Mouse (Mus musculus) layer of hippocampus, adult 9-10 months (tissue): ENCODE results near the gene Ptgis.

ENCODE experiments used
- DNase-seq: peaks from one replicate; pipeline ENCODE4 v3.0.0; 2022; ENCODE audit warnings: low spot score

Ptgis gene

DNA sequence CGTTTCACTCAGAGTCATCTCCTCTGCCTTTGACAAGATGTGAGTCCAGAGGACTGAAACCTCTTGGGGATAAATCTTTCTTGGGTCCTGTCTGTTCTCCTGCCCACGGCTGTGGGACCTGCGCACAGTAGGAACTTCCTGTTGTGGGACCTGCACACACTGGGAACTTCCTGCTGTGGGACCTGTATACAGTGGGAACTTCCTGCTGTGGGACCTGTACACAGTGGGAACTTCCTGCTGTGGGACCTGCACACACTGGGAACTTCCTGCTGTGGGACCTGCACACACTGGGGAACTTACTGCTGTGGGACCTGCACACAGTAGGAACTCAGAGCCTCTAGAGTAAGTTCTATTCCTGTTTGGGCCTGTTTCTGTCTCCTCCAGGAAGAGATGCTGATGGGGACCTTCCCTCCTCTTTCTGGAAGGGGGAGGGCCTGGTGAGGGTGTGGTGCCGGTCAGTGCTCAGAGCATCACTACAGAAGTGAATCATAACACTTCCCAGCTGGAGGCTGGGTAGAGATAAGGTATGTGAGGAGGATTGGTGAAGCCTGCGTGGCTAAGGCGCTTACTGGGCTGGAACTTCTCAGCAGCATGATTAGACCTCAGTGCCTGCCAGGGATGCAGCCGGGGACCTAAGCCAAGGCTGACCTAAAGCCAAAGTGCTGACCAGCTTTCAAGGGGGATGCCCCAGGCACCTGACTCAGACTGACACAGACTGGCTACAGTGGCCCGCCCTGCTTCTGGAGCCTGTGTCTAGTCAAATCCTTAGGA, 22.8 kb upstream of the Ptgis start:
- no peak for DNase-seq

DNA sequence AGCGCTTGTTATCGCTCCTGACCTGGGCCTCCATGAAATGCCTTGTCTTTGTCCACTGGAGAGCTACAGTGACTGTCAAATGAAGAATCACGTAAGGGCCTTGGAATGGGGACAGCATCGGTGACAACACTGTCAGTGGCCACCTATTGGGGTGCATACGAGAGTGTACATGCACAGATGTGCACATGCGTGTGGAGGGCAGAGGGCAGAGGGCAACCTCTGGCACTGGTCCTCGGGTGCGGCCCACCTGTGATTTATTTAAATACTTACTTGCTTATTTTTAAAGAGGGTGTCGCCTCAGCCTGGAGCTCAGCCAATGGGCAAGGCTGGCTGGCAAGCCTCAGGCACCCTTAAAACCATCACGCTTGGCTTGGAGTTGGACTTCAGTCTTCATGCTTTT, 22.0 kb upstream of the Ptgis start:
- no peak for DNase-seq

DNA sequence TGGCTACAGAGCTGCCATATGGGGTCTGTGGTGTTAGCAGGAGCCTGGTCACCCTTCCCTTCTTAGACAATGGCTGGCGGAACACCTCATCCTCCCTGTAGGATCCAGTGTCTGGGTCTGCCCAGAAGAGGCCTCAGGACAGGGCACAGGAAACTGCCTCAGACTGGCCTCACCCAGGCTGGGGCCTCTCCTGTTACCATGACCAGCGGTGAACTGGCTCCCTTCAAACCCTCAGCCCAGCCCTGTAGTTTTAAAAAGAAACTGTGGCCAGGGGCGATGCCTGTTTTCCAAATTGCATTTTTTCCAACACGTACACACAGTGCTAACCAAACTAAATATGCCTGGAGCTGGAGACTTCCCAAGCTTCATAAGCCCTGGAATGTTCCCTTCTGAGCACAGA, 20.7 kb upstream of the Ptgis start:
- DNase-seq: no peak

DNA sequence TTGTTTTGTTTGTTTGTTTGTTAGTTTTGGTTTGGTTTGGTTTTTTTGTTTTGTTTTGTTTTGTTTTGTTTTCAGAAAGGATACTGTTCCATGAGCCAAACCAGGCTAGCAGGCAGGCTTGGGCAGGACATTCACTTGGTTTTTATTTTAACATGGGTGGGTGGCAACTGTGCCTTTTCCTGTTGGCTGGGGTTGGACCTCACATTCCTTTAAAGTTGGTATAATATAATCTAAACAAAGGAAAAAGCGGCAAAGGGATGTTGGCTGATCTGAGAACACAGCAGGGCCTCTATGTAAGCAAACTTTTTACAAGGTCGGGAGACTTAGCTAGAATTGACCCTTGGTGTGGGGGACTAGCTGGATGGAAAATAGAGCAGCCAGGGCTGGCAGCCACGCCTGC, 17.4 kb upstream of the Ptgis start:
- DNase-seq: no peak

DNA sequence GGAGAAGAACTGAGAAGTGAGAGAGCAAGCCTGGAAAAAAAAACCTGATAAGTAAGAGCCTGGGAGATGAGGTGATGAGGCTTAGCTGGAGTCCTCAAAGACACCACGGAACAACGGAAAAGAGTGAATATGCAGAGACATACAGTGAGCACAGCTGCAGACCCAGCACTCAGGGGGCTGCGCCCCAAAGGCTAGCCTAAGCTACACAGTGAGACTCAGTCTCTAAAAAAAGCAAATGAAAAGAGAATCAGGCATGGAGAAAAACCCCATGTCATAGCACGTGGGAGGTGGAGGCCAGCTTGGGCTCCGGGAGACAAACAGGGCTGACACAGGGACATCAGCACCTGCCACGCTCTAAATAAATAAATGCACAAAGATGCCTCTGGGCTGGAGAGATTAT, 14.4 kb upstream of the Ptgis start:
- no peak for DNase-seq

DNA sequence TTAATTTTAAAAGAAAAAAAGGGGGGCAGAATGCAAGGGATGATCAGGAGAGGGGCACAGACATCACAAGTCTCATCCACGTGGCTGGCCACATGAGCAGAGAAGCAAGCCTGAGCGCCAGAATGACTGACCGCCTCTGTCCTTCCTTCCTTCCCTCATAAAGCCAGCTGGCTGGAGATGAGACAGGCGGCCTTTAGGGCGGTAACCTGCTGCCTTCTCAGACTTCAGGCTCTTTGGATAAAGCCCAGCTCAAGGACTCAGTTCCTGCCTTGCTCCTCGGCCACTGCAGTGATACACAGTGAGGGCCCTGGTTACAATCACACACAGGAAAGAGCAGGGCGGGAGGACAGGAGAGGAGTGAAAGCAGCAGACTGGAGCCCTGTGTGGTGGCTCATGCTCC, 13.8 kb upstream of the Ptgis start:
- DNase-seq: no peak

DNA sequence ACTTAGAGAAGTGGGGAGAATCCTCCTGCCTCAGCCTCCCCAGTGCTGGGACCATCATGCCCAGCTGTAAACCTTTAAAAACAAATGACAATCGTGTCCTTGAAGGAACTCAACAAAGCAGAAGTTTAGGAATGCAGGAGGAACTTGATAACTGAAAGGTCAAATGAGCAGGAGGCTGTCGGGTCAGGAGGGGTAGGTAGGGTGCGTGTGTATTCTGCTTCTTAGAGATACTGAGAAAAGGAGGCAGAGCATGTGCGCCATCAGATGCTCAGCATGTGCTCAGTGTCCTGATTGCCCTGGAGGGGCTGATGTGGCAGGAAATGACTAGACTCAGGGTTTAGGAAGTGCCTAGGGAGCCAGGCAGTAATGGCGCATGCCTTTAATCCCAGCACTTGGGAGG, 13.1 kb upstream of the Ptgis start:
- no peak for DNase-seq

DNA sequence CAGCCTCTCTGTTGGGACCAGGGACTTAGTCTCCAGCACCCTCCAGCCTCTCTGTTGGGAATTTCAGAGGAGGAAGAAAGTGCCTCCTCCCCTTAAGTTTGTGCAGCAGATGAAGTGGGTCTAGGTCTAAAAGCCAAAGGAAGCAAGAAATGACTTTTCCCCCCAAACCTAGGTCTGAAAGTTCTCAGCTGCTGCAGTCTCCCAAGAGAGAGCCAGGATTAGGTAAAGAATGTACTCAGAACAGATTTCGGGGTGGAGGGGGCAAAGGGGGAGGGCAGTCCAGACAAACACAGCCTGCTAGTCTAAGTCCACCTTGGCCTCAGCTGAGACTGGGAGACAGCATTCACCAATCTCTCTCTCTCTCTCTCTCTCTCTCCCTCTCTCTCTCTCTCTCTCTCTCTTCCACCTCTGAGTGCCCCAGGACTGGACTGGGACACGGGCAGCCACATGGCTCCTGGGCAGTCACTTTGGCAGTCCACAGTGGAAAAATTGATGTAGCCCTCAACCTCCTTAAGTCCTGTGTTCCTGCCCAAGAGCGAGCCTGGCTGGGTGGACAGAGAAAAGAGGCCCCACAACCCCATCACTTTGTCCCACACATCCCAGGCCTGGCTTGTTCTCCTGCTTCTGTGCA, 11.8 kb upstream of the Ptgis start:
- DNase-seq: no peak

DNA sequence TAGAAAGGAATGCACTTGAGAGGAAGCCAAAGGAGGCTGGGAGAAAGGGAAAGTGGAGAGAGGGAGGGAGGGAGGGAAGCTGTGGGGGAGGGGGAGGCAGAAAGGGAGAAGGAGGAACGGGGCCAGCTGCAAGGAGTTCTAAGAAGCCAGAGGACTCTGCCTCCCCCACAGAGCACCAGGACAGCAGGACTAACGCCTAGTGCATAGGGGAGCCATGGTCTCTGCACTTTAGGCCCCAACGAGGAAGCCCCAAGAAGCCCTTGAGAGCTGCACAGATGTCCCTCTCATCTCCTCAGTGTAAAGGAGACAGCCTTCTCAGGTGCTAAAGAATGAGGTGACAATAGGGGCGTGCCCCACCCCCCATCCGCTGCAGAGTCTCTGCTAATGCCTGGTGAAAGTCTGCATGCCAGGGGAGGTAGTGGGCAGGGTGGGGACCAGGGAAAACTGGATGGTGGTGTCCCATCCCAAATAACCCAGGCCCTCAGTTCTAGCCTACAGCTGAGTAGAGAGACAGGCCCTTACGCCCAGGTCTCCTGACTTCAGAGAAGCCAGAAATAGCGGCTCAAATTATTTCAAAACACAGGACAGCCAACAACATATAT, 10.4 kb upstream of the Ptgis start:
- no peak for DNase-seq

DNA sequence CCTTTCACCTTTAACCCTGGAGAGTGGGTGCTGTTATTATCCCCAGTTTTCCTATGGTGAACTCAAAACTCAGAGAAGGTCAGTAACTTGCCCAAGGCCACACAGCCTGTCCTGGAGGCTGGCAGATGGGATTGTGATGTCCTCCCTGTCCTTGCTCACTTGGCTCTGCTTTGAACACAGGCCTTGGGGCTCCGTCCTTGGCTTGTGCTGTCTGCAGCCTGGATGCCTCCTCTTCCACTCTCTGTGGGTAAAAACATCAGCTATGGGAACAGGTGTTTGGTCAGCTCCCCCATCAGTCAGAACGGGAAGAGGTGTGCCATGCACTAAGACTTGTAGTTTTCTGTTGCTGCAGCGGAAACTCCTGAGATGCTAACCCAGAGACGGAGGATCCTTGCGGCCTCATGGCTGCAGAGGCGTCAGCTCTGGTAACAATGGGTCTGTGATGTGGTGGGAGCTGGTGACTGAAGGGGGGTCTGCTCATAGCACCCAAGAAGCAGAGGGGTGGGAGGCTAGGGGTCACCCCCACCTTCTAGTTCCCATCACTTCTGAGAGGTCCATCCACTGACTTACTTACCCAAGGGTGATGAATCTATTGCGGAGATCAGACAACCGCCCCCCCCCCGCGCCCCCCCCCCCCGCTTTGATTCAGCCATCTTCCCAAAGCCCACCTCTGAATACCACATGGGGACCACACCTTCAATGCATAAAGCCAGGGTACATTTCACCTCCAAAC, 9.8 kb upstream of the Ptgis start:
- no peak for DNase-seq

DNA sequence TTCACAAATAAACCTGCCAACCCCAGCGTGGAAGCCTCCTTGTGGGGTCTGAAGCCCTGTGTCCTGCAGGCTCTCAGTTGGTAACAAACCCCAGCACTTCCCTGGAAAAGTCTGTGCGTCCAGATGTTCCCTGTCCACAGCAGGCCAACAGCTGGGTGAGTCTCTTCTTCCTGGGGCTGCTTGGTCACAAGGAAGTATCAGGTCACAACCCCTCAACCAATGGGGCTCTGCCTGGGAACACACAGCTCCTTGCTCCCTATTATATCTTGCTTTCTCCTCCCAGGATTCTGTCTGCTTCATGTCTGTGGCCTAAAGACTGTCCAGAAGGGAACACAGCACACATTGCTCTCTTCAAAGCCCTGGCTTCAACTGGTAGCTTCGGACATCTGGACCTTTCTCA, 9.2 kb upstream of the Ptgis start:
- no peak for DNase-seq

DNA sequence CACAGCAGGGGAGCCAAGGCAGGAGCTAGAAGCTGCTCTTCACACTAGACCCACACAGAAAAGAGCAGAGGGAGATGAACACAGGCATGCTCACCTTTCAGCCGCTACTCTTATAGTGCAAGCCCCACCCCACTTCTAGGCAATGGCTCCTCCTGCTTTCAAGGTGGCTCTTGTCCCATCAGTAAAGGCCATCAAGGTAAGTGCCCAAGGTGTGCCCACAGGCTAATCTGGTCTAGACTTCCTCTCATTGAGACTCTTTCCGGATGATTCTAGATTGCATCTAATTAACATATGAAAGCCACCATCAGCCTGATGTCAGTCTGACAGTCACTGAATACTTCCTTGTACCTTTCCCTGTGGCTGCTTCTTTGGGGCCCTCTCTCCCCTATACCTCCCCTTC, 7.4 kb upstream of the Ptgis start:
- no peak for DNase-seq

DNA sequence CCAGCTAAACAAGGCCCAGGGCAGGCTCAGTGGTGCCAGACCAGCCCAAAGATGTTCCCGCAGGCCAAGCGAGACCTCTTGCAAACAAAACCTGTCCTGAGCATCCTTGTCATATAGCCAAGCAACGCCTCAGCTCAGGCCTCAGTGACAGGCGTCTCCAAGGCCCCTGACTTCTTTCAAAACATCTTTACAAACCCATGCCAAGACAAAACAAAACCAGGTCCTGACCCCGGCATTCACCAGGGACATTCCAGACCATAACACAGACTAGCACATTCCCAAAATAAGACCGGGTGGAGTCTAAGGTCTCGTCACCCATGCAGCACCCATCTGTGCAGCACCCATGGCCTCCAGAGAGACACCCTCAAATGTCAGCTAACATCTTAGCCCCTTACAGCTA, 6.3 kb upstream of the Ptgis start:
- DNase-seq: no peak

DNA sequence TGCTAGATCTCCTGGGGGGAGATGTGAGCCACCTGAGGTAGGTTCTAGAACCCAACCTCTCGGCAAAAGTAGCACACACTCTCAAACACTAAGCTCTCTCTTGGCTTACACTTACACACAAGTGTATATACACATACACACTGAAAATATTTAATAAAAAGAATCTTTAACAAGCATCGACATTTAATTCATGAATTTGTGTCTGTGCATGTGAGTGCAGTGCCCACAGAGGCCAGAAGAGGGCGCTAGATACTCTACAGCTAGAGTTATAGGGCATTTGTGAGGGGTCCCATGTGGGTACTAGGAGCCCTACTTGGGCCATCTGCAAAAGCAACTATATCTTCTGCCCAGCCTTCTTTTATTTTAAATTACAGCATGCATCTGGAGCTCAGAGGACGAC, 4.5 kb upstream of the Ptgis start:
- no peak for DNase-seq

DNA sequence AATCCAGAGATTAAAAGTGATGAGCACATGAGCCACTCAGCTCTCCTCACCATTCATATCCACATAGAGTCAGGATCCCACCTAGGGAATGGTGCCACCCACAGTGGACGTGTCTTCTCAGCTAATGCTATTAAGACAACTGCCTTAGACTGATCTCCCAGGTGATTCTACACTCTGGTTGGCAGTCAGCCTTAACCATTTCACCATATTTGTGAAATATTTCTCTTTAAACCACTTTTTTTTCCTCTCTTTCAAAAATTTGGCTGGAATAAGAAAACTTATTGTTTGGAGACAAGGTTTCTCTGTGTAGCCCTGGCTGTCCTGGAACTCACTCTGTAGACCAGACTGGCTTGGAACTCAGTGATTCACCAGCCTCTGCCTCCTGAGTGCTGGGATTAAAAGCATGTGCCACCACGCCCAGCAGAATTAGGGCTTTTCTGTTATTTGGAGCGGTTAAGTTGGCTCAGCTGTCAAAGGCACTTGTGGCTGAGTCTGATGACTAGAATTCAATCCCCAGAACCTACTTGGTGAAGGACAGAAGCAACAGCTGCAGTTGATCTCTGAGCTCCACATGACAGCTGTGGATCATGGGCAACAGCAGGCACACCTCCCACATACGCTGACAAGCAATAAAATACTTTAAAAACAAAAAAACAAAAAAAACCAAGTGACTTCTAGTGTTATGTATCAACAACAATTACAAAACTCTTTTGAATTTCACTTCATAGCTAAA, 3.6 kb upstream of the Ptgis start:
- DNase-seq: no peak

DNA sequence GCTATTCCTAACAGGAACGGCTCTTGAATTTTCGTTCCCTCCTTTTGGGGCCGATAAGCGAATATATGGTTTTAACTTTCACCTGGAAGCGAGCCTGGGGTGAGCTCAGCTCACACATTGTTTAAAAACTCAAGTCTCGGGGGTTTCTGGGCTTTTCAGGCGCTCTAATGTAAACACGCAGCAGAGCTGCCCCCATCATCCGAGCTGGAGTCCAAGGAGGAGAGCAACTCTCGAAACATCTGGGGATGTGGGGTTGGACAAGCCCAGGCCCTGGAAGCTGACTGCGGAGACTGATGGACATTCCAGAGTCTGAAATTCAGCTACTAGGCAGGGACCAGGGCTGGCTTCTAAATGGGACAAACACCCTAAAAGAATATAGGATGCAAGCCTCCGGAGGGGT, 1.1 kb downstream of the Ptgis start:
- DNase-seq: no peak

DNA sequence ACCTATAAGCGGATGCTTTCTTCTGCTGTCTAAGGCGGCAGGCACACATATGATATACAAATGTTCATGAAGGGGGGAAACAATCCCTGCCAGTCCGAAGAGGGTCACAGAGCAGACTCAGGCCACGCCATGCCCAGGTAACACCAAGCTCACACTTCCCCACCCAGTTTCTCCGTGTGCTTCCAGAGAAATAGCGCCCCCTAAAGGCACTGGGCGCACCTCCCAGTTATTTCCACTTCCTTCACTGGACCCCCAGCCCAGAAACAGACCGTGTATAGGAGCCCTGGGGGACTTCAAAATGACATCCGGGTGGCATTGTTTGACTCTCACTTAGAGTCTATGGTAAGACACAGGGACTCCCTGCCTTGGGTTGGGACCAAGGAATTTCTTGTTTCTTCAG, 3.2 kb downstream of the Ptgis start:
- DNase-seq: no peak

DNA sequence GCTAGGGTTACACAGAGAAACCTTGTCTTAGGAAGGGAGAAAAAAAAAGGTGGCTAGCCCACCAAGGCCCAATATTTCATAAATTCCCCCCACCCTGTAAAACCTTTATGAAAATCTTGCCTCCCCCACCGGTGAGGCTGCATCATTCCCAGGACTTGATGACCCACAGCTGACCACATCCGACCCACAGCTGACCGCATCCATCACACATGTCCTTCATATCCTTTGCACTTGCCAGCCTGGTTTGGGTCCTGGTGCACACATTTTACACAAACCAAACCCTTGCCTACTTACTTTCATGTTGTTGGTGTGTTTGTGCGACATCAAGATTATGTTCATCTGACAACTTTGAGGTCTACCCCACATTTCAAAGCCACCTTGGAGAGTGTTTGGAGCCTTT, 4.2 kb downstream of the Ptgis start:
- no peak for DNase-seq

DNA sequence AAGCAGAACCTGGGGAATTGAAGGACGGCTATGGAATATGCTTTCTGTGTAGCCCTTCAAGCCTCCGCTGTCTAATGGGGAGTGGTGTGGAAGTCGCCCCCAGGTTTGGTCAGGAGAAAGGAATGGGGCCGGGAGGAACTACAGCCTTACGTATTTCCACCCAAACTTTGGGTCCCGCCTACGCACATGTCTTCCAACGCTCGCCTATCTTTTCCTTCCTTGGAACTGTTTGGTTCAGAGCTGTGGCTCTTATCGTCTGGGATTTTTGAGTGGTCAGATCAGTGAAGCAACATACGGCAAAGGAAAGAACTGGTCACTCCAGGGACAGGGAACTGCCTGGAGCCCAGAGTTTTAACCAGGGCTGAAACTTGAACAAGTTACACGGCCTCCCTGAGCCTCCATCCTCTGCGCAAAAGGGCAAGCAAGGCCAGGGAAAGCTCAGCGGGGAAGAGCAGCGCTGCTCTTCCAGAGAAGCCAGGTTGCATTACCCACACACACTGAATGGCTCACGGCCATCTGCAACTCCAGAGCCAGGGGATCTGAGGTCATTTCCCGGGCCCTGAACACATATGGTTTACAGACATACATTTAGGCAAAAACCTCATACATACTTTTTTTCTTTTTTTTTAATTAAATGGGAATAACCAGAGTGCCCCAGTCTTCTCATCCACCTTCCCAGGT, 4.9 kb downstream of the Ptgis start:
- no peak for DNase-seq

DNA sequence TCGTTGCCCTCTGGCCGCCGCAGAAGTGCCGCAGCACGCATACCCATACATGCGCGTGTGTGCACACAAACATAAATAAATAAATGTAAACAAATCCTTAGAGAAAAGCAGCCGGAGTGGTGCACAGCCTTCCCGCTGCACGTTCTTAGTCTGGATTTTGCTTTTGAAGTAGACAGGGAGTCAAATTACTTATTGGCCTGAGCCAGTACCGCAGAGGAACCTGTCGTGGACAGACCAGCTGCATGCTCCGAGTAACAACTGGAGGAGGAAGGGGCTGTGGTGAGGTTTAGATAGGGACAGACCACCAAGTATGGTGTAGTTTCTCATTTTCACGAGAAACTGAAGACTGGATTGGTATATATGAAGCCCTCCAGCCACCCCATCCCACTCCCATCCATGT, 6.6 kb downstream of the Ptgis start:
- no peak for DNase-seq

DNA sequence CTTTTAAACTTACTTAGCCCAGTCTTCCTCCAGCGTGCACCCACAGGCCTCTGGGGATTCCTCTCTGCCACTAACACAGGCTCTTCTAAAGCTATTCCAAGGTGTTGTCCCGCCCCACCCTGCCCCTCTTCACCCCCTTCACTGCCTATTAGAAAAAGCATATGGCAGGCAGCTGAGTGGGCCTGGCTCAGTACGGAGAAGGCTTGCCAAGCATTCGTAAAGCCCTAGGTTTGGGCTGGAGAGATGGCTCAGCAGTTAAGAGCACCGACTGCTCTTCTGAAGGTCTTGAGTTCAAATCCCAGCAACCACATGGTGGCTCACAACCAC, 7.4 kb downstream of the Ptgis start:
- DNase-seq: no peak
